Mouse (Mus musculus): Measurements from ENCODE around the gene Mre11a. TPM values are rescaled to one million over a fixed set of nuclear protein-coding genes. Genes with fewer than 3 reads are reported as not detected.

The Mre11a gene
- polyA plus RNA-seq, 1 experiment: 50.8 TPM

DNA sequence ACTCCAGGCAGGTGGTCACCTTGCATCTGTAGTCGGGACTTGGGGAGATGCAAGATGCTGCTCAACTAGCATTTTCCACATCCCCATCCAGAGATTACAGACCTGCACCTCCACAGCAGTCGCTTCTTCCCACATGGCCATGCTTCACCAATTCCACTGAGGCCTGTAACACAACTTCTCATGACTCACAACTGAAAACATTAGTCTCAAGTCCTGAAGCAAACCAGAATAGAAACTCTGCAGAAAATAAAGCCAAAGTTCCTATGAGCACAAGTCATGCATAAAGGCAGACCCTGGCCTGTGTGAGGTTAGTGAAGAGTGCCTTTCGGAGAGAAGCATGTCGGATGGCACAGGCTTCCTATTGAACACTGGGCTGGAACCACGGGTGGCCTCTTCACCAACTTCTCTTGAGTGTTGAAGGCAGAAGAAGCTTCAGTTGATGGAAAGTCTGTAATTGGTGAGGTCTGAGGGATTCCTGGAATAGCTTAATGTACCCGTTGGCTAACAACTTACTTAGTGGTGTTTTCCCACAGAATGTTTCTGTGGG, 58.9 kb downstream of the Mre11a start:
- Histone ChIP-seq H3K27ac (ENCODE audit: insufficient read depth, low read length) (peak overlapping the region; percentile 15; the same call in 1 of the 2 replicates), H3K4me1 (ENCODE audit: control insufficient read depth, insufficient read depth, low read length) (no peaks in the 10 kb centered on the region), H3K4me3 (ENCODE audit: insufficient read depth, low read length) (no peak overlapping the region)
- no peak for TF ChIP-seq POLR2A (IDR thresholded peaks at IDR 0.05; ENCODE audit: low read depth, low read length)
- no peak for TF ChIP-seq CTCF (IDR thresholded peaks at IDR 0.05; ENCODE audit: borderline replicate concordance, insufficient read depth, low read length)

DNA sequence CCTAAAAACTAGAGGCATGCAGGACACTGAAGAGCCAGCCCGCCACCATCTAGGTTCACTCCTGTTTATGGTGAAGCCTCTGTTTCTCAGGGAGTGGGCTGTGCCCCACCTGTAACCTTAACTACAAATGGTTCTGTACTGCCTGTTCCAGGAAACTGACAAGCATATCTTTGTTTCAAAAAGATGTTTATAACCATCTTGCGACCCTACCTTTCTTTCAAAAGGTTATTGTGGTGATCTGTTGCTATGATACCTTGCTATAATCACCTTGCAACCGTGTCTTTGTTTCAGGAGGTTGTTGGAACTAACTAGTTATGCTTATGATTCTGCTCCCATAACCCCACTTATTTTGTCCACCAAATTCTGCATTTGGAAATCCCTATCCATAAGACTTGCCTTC, 59.4 kb downstream of the Mre11a start:
- no peak for TF ChIP-seq POLR2A (IDR thresholded peaks at IDR 0.05; ENCODE audit: low read depth, low read length)
- no peak for TF ChIP-seq CTCF (IDR thresholded peaks at IDR 0.05; ENCODE audit: borderline replicate concordance, insufficient read depth, low read length)
- H3K4me1 ChIP-seq (ENCODE audit: control insufficient read depth, insufficient read depth, low read length): no peaks in the 10 kb centered on the region
- H3K27ac ChIP-seq (ENCODE audit: insufficient read depth, low read length): no peak overlapping the region
- H3K4me3 ChIP-seq (ENCODE audit: insufficient read depth, low read length): no peak overlapping the region

DNA sequence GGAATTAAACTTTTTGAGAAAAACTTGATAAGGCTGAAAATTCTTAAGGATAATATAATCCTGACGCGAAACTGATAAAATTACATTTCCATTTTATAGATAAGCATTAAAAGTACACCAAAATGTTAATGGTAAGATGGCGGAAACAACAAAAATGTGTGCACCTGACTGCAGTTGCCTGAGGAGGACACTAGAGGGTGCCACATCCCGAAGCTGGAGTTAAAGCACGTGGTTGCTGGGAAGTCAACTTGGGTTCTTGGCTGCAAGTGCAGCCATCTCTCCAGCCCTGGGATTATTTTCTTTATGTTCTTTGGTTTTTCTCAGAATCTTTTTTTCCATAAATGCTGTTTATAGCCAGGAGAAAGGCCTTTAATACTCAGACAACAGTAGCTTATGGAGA, 62.0 kb downstream of the Mre11a start:
- Histone ChIP-seq H3K4me1 (ENCODE audit: control insufficient read depth, insufficient read depth, low read length) (no peaks in the 10 kb centered on the region), H3K27ac (ENCODE audit: insufficient read depth, low read length) (no peak overlapping the region), H3K4me3 (ENCODE audit: insufficient read depth, low read length) (no peak overlapping the region)
- TF ChIP-seq POLR2A (IDR thresholded peaks at IDR 0.05; ENCODE audit: low read depth, low read length): no peak
- peak; percentile 34; the same call in 1 of the 2 replicates for TF ChIP-seq CTCF (IDR thresholded peaks at IDR 0.05; ENCODE audit: borderline replicate concordance, insufficient read depth, low read length)

DNA sequence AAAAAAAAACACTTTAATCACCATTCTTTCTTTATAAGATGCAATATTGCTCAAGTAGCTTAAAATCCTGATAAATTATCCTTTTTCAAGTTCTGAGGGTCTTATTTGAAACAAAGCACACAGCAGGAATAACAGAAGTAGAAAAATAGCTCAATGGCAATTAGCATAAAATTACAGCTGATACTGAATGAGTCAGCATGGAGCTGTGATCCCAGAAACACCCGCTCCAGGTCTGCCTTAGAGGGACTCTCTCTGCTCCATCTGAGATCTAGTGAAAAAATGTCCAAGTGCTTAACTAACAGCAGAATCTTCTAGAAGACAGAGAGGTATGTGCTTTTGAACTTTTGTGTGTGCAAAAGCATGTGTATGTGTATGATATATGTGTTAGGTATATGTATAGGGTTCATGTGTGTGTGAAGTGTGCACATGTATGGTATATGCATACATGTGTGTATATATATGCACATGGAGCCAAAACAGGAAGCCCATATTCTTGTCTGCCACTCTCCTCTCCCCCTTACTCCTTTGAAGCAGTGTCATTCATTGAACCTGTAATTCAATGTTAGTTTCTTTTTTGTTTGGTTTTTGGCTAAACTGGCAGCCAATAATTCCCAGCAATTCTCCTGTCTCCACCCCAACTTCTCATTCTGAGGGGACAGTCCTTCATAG, 63.9 kb downstream of the Mre11a start:
- TF ChIP-seq CTCF (IDR thresholded peaks at IDR 0.05; ENCODE audit: borderline replicate concordance, insufficient read depth, low read length): no peak
- no peak for TF ChIP-seq POLR2A (IDR thresholded peaks at IDR 0.05; ENCODE audit: low read depth, low read length)
- Histone ChIP-seq H3K4me1 (ENCODE audit: control insufficient read depth, insufficient read depth, low read length) (no peaks in the 10 kb centered on the region), H3K4me3 (ENCODE audit: insufficient read depth, low read length) (no peak overlapping the region), H3K27ac (ENCODE audit: insufficient read depth, low read length) (no peak overlapping the region)

DNA sequence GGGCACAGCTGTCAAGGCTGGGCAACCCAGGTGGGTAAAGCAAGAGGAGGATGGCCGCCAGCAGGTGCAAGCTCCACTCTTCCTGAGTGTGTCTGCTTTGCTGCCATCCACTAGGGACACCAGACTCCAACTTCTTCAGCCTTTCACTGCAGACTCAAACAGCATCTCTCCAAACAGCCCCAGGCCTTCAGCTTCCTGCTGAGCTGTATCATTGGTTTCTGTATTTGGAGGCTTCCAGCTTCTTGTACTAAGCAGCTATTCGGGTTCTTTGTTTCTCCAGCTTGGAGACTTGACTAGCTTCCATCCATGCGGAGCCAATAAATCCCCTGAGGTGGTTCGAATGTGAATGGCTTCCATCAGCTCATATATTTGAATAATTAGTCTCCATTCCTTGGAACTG, 70.1 kb downstream of the Mre11a start:
- Histone ChIP-seq H3K4me3 (ENCODE audit: insufficient read depth, low read length) (no peak overlapping the region), H3K27ac (ENCODE audit: insufficient read depth, low read length) (no peak overlapping the region), H3K4me1 (ENCODE audit: control insufficient read depth, insufficient read depth, low read length) (no peaks in the 10 kb centered on the region)
- TF ChIP-seq CTCF (IDR thresholded peaks at IDR 0.05; ENCODE audit: borderline replicate concordance, insufficient read depth, low read length) (no peak), POLR2A (IDR thresholded peaks at IDR 0.05; ENCODE audit: low read depth, low read length) (no peak)

DNA sequence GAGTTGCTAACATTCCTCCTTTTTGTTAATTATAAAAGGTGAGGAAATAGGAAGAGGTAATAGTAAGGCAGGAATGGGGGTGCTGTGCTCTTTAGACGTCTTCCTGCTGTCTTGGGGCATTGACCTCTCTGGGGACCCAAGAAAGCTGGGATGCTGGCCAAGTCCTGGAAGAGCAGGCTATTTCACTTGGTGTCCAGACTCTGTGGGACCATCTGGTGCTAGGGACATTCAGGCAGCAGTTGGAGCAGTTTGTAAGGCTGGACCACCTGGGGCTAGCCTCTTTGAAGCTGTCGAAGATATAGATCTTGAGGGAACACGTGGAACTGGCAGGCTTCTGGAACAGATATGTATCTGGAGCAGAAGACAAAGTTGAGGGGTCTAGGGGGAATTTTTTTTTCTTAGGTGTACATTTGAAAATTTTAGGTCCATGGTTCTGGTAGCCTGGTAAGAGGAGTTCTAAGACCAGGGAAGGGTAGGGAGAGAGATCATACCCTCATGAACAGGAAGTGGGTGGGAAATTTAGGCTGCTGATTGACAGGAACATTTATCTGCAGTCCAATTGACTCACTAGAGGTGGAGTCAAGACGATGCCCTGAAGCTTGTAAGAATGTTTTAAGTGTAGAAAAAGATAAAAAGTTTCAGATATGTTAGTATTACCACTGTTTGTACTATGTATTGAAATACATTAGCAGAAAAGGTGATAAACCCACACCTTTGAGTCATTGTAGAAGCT, 72.6 kb downstream of the Mre11a start:
- Histone ChIP-seq H3K4me3 (ENCODE audit: insufficient read depth, low read length) (no peak overlapping the region), H3K4me1 (ENCODE audit: control insufficient read depth, insufficient read depth, low read length) (0 out of 2 replicates have a peak, but pooled peaks cover 2% of the 10 kb centered on the region), H3K27ac (ENCODE audit: insufficient read depth, low read length) (no peak overlapping the region)
- TF ChIP-seq CTCF (IDR thresholded peaks at IDR 0.05; ENCODE audit: borderline replicate concordance, insufficient read depth, low read length) (no peak), POLR2A (IDR thresholded peaks at IDR 0.05; ENCODE audit: low read depth, low read length) (no peak)

DNA sequence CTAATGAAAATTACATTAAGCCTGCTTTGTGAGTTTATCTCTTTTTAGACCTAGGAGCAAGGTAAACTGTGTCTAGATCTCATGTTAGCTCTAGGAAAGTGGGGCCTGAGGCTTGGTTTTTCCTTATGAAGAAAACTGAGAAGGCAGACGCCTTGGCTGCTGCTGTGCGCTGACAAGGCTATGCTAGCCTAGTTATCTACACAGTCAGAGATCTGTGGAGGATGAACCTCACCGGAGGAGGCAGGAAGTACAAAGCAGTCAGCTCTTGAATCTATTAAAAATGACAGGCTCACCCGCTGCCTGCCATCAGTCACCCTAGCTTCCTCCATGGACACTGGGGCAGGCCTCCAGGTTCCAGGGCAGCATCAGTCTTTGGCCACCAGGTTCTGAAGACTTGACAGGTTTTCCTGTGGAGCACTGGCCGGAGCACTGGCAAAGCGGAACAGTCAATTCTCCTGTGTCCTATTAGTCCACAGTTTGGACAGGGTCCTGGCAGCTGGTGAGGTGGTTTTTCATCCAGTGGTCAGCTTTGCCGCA, 73.8 kb downstream of the Mre11a start:
- no peak for TF ChIP-seq POLR2A (IDR thresholded peaks at IDR 0.05; ENCODE audit: low read depth, low read length)
- TF ChIP-seq CTCF (IDR thresholded peaks at IDR 0.05; ENCODE audit: borderline replicate concordance, insufficient read depth, low read length): no peak
- H3K27ac ChIP-seq (ENCODE audit: insufficient read depth, low read length): no peak overlapping the region
- H3K4me3 ChIP-seq (ENCODE audit: insufficient read depth, low read length): no peak overlapping the region
- H3K4me1 ChIP-seq (ENCODE audit: control insufficient read depth, insufficient read depth, low read length): 0 out of 2 replicates have a peak, but pooled peaks cover 2% of the 10 kb centered on the region

DNA sequence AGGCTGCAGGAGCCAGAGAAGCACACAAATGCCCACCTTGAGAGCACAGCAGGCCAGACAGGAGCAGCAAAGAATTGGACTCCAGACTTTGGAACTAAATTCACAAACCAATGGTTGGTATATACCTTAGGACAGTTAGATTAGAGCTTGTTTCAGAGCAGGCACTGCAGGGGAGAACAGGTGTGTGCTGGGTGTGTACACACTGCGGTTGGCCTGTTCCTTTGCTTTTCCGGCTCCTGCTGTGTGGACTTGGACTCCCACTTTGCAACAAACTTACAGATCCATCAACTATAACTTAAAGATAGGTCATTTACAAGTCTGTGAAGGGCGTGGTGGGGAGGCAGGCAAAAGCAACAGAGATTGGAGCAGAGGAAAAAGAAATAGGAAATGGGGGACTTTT, 74.3 kb downstream of the Mre11a start:
- no peak for TF ChIP-seq POLR2A (IDR thresholded peaks at IDR 0.05; ENCODE audit: low read depth, low read length)
- TF ChIP-seq CTCF (IDR thresholded peaks at IDR 0.05; ENCODE audit: borderline replicate concordance, insufficient read depth, low read length): no peak
- Histone ChIP-seq H3K27ac (ENCODE audit: insufficient read depth, low read length) (no peak overlapping the region), H3K4me3 (ENCODE audit: insufficient read depth, low read length) (no peak overlapping the region), H3K4me1 (ENCODE audit: control insufficient read depth, insufficient read depth, low read length) (0 out of 2 replicates have a peak, but pooled peaks cover 2% of the 10 kb centered on the region)

DNA sequence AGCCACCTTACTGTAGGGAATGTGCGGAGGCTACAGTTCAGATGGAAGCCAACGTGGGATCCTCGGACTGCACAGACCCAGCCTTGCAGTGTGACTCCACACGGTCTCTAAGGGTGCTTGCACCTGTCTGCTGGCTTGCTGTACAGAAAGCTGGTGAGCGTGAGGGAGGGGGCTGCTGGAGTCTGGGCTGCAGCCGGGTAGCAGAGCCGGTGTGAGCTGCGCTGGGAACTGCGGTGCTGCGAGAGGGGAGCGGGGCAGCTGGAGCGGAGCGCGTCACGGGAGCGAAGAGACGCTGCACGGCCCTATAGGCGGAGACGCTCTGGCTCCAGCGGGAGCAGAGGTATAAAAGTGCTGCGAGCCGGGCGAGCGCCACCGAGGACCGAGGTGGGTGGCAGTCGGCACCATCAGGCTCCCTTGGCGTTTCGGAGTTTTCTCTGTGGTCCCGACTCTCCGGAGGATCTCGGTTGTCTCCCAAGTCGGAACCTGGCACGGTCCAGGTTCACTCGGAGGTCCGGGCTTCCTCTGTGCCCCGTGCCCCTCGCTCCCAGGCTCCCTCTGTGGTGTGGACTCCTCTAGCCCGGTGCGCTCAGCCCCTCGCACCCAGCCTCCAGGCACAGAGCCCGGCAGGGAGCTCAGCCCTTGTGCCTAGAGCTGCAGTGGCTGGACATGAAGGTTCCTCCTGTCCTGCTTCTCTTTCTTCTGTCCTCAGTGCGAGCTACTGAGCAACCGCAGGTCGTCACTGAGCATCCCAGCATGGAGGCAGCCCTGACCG, 75.6 kb downstream of the Mre11a start, which contains the start of gene Gpr83:
Gene Gpr83 (plus strand): TSS at position 343 of the 772 bp plus-strand sequence.
- TF ChIP-seq POLR2A (IDR thresholded peaks at IDR 0.05; ENCODE audit: low read depth, low read length): no peak
- TF ChIP-seq CTCF (IDR thresholded peaks at IDR 0.05; ENCODE audit: borderline replicate concordance, insufficient read depth, low read length): no peak
- H3K4me1 ChIP-seq (ENCODE audit: control insufficient read depth, insufficient read depth, low read length): 0 out of 2 replicates have a peak, but pooled peaks cover 2% of the 10 kb centered on the region
- H3K27ac ChIP-seq (ENCODE audit: insufficient read depth, low read length): no peak within 1 kb of the TSS
- peak within 1 kb of the TSS; percentile 22 for H3K4me3 ChIP-seq (ENCODE audit: insufficient read depth, low read length)

Data from embryonic fibroblast, embryonic 13.5 days (primary cell).